Mouse (Mus musculus) testis, postnatal 14 days (tissue): Measurements from ENCODE around the gene Xylb.
A peak's percentile ranks its signal among the peaks of the same experiment; 100 is the strongest.

Source experiments
- DNase-seq: peaks from one replicate; pipeline ENCODE4 v3.0.0; 2021; ENCODE audit warnings: low spot score

Gene Xylb

DNA sequence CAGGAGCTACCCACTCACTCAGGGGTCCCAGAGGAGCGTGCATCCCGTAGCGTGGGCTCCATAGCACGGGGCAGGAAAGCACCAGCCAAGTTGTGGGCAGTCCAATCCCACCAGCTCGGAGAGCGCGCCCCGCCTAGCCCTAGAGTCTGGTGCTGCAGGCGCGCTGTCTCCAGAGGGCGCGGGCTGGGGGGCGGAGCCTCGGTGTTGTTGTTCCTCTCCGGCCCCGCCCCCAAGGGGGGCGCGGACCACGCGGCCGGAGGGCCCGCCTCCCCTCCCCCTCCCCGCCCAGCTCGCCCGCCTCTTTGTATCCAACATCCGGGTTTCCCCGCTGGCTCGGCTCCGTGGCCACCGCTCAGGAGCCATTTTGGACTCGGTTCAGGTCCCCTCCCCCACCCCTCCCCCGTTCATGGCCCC is 44.6 kb downstream of the Xylb start, which contains the start of gene Acvr2b:
TSS of gene Acvr2b (plus strand) at position 318 of the 414 bp plus-strand sequence.
- DNase-seq, result peak; percentile 92

DNA sequence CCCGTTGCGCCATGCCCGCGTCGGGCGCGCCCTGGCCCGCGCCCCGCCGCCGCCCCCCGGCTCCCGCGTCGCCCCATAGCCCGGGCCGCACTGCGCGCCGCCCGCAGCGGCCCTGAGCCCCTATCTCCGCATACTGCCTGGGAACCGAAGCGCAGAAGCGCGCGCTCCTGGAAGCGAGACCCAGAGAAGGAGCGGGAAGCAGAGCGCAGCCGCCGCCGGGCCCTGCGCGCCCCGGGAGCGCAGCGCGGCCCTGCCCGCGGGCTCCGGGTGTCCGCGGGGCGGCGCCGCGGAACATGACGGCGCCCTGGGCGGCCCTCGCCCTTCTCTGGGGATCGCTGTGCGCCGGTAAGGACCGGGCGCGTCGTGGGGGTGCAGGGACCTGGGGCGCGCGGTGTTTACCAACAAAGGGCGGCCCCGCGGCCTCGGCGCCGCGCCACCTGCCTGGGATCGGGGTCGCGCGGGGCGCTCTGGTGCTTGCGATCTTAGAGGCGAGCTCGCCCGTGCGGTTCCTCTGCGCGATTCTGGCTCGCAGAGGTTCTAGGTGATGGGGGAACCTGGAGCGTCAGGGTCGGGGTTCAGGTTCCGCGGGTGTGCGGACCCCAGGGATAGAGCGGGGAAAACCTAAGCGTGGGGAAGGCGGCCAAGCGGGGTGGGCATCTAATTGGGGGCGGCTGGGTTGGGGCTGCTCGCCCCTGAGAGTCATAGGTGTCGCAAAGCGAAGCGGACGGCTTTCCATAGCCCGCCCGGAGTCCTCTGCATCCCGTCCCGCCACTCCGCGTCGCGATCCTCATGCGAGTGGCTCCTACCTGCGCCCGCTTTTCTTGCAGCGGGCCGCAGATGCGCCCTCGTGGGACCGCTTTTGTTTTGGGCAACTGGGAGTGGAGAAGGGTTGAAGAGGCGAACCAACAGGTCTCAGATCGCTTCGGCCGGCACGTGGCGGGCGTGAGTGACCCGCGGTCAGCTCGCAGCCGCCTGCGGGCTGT is 45.4 kb downstream of the Xylb start:
- DNase-seq, result peak; percentile 53

DNA sequence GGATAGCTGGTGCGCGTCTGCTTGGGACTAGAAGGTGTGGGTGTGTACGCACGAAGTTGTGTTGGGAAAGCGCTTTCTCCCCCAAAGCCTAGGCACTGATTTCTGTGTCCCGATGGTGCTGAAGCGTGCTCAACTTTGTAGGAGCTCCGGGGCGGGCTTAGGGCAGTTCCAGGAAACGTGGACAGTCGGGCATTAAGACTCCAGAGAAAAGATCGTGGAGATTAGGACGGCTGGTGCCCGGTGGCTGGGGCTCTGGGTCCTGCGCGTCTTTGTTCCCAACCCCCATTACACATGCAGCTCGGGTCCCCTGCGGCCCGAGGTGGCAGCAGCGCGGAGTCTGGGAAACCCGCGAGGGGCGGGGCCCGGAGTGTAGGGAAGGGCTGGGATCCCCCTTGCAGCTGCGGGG is 46.1 kb downstream of the Xylb start:
- peak; percentile 29 for DNase-seq

DNA sequence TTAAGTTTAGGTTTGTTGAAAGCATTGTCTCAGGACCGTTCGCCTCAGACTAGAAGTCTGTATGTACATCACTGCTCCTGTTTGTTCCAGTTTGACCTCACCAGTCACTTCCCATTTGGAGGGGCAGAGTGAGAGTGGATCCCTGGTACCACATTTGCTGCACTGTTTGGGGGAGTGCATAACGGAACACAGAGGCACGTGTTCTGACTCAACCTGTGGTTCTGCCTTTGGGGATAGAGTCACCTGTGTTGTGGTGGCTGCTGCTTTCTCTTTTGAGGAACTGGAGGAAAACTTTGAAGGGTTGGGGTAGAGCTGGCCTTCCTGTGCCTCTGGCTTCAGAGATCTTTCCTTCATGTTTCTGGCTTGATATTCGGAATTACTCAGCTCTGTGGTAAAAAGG is 46.9 kb downstream of the Xylb start:
- DNase-seq, result no peak

GRCm38 (mm10) chr9:119407884-119408283 is 50.7 kb downstream of the Xylb start:
- DNase-seq, result no peak

- no peak for DNase-seq
Measured at GRCm38 (mm10) chr9:119408898-119409664, 51.9 kb downstream of the Xylb start.

DNA sequence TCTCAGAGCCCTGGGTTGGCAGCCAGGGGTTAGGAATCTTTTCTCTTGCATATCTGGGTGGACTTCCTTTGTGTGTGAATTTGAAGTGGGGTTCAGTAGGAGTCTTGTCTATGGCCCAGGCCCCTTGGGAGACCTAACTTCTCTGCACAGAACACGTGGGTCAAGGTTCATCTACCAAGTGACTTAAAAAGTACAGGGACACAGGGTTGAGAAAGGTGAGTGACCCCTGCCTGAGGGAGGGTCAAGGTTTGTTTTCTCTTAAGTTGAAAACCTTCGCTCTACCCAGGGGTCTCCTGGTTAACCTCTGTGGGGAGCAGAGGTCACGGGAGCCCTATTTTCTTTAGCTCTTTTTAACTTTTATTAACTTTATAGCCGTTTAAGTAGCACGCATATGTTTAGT is 52.7 kb downstream of the Xylb start:
- DNase-seq, result no peak

GRCm38 (mm10) chr9:119418025-119418424 is 60.8 kb downstream of the Xylb start:
- DNase-seq, result peak; percentile 5

- DNase-seq, result no peak
Measured at GRCm38 (mm10) chr9:119419852-119420438, 62.8 kb downstream of the Xylb start.

DNA sequence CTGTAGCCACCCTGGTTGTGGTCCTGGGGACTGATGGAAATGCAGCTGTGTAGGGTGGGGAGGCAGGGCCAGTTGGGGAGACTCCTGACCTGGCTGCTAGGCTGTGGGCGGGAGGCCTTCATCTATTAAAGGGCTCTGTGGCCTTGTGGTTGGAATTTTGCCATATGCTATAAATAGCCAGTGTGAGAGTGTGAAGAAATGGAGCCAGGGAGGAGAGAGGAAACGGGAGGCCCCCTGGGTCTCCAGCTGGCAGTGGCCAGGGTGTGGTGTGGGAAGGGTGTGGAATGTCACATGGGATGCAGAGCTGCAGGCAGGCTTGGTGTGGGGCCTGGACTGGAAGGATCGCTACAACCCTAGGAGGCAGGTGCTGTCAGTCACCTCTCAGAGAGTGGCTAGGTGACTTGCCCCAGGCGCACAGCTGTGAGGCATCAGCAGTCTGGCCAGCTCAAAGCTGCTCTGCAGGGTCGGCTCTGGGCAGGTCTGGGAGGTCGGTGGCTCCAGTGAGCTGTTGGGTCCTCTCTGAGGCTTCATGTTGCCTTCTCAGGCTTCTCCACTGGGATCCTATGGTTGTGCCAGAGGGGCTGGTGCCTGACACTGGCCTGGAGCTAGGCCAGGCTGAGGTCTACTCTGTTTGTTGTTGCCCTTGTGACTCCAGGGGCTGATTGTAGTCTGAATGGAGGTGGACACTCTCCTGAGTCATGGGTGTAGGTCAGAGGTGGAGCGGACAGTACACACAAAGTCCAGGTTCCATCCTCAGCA is 68.2 kb downstream of the Xylb start:
- DNase-seq, result no peak

DNA sequence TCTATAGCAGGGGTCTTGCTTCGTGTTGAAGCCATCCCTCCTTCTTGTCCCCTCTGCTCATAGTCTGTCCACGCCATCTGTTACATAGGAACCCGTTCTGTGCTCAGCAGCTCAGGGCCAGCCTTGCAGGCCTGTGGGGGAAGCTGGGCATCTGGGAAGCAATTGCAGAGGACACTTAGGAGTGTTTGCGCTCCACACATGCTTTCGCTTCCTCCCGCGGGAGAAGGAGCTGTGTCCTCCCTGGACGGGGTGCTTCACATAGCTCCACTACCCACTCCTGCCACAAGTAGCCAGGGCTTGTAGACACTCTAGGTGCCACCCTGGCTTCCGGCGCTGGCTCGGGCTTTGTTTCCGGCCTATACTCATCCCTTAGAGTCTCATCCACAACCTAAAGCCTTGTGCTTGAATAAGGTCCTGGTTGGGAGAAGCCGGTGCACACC is 68.8 kb downstream of the Xylb start:
- no peak for DNase-seq

DNA sequence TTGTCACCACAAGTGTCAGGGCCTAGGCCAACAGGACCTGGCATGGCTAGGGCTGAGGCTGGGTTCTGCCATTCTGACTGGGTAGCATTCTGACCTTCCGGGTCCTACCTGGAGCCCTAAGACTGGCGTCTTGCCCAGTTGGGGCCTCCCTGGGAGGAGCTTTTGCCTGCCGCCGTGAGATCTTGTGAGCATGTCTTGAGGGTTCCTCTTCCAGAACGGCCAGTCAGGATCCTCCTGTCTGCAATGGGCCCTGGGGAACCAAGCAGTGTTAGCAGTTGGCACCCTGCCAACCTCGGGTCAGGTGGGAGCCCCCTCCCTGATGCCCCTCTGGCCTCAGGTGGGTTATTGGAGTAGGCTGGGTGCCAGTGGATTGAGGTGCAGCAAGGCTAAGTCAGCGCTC is 69.3 kb downstream of the Xylb start:
- DNase-seq, result no peak

GRCm38 (mm10) chr9:119430311-119430710 is 73.1 kb downstream of the Xylb start:
- DNase-seq, result peak; percentile 56

GRCm38 (mm10) chr9:119435855-119436254 is 78.7 kb downstream of the Xylb start:
- DNase-seq, result no peak

DNA sequence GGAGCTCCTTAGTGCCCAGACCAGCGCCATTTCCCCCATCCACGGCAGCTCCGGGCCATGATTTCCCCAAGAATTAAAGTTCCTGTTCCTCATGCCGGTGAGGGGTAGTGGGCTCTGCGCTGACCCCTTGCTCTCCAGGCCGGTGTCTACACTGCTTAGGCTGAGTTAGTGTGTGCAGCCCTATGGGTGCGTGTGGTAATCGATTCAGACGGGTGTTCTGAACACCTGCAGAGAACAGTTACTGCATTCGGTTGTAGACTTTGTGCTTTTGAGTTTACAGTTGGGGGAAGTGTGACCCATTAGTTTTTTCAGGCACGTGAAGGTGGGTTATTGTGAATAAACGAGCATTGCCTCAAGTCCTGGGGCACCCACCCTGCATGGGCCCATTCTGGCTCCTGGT is 80.9 kb downstream of the Xylb start:
- no peak for DNase-seq

GRCm38 (mm10) chr9:119438498-119439000 is 81.4 kb downstream of the Xylb start:
- no peak for DNase-seq
